Mouse (Mus musculus) liver, embryonic 12.5 days (tissue): ENCODE measurements around the gene Shroom1. TPM values are rescaled to one million over a fixed set of nuclear protein-coding genes. Genes with fewer than 3 reads are reported as not detected.

ENCODE experiments used
- ATAC-seq: fragments of 200-750 bp; cut with Nextera tagmentation; 2 replicates; pipeline ENCODE4 v1.8.0; 2017; ENCODE audit warnings: moderate number of reproducible peaks, mild to moderate bottlenecking, moderate library complexity
- H3K27ac ChIP-seq: fragments of 300-500 bp; sonication (generic); 2 replicates; pipeline ENCODE4 v1.5.1; 2016; ENCODE audit warnings: mild to moderate bottlenecking
- H3K27me3 ChIP-seq: fragments of 300-500 bp; sonication (generic); replicated peaks from 2 replicates; pipeline ENCODE4 v1.6.1; 2016; ENCODE audit warnings: mild to moderate bottlenecking, moderate library complexity
- H3K36me3 ChIP-seq: fragments of 300-500 bp; sonication (generic); 2 replicates; pipeline ENCODE4 v1.6.1; 2016; ENCODE audit warnings: mild to moderate bottlenecking, moderate library complexity
- H3K4me1 ChIP-seq: fragments of 300-500 bp; sonication (generic); 2 replicates; pipeline ENCODE4 v1.6.1; 2016
- H3K4me2 ChIP-seq: fragments of 300-500 bp; sonication (generic); 2 replicates; pipeline ENCODE4 v1.6.1; 2016; ENCODE audit warnings: mild to moderate bottlenecking, moderate library complexity
- H3K4me3 ChIP-seq: fragments of 300-500 bp; sonication (generic); 2 replicates; pipeline ENCODE4 v1.5.1; 2016; ENCODE audit warnings: mild to moderate bottlenecking, moderate library complexity
- H3K9ac ChIP-seq: fragments of 300-500 bp; sonication (generic); 2 replicates; pipeline ENCODE4 v1.6.1; 2016; ENCODE audit warnings: mild to moderate bottlenecking, moderate library complexity
- H3K9me3 ChIP-seq: fragments of 300-500 bp; sonication (generic); replicated peaks from 2 replicates; pipeline ENCODE4 v1.6.1; 2016; ENCODE audit warnings: mild to moderate bottlenecking, moderate library complexity
- WGBS: fragments of 180-500 bp; shearing (Covaris S2); methylation state at CpG from one replicate; pipeline ENCODE4 v1.1.7; 2016; ENCODE audit not compliant: insufficient replicate concordance; 5-methylcytosine and 5-hydroxymethylcytosine counted together
- polyA plus RNA-seq: library from polyadenylated mRNA; unstranded; fragments of >200 nt; fragmentation: Nextera tagmentation; extraction: Ambion mirVana; gene quantifications from 2 replicates; pipeline ENCODE4 v1.2.1, GENCODE M21; 2016

Gene Shroom1
- polyA plus RNA-seq, 1 experiment from 2014 or later, result 2.0 TPM

DNA sequence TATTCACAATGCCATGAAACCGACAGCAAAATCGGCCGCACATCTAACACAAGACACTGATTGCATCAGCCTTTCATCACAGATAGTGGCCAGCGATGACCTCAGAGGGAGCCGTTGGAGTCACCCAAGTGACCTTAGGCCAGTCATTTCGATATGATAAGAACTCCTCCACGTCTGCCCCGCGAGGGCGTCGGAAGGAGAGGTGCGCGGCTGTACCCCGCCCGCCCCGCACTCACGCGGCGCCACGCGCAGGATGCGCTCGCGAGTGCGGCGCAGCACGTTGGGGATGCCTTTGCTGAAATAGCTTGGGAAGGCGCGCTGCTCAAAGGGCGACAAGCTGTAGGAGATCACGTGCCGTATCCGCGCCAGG, 26.7 kb upstream of the Shroom1 start:
- WGBS, result under 1% methylated on average over 34 of the region's 34 CpGs
- H3K36me3 ChIP-seq, result peaks cover 23% of the 10 kb centered on the region
- peak overlapping the region; percentile 90 for H3K4me2 ChIP-seq
- H3K27ac ChIP-seq, result peak overlapping the region; percentile 90
- H3K9me3 ChIP-seq, result no peaks in the 10 kb centered on the region
- H3K27me3 ChIP-seq, result no peaks in the 10 kb centered on the region
- peak; percentile 39 for ATAC-seq
- peaks cover 45% of the 10 kb centered on the region for H3K4me1 ChIP-seq
- peak overlapping the region; percentile 99 for H3K4me3 ChIP-seq
- H3K9ac ChIP-seq, result peak overlapping the region; percentile 87

DNA sequence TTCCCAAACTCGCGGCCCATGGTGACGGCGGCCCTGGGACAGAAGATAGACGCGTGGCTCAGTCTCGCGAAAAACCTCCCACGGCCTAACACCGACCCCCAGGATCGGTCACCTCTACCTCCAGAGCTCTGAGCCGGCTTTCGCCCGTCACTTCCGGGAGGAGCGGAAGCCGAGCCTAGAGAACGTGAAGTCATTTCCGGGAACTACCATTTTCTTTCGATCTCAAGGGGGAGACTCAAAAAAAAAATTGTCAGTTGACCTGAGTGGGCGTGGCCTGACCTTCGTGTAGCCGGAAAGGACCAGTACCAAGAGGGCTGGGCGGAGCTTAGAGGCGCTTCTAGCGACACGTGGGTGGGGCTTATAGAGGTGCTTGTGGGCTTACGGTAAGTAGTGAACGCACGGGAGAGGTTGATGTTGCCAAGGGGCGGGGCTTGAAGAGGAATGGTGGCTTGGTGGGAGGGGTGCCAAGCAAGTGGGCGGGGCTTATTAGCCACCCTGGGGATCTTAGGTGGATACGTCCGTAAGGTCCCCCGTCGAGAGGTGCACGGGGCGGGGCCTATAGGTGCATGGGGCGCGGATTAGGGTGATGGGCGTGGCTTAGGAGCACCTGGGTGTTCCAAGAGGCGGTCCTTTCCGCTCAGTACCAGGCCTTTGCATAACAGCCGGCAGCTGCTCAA, 26.2 kb upstream of the Shroom1 start, which contains the start of the genes Uqcrq and Gdf9:
Uqcrq (minus strand) TSS at position 162 of the 677 bp plus-strand sequence.
Gdf9 (plus strand) TSS at position 354 of the 677 bp plus-strand sequence.
- Histone ChIP-seq H3K9me3 (no peaks in the 10 kb centered on the region), H3K4me1 (peaks cover 45% of the 10 kb centered on the region), H3K27ac (peak within 1 kb of the TSS; percentile 90), H3K36me3 (peaks cover 21% of the 10 kb centered on the region), H3K4me3 (peak within 1 kb of the TSS; percentile 99), H3K27me3 (no peaks in the 10 kb centered on the region), H3K4me2 (peak within 1 kb of the TSS; percentile 90), H3K9ac (peak within 1 kb of the TSS; percentile 87)
- 2% methylated on average over 43 of the region's 44 CpGs for WGBS
- peak; percentile 90 for ATAC-seq

DNA sequence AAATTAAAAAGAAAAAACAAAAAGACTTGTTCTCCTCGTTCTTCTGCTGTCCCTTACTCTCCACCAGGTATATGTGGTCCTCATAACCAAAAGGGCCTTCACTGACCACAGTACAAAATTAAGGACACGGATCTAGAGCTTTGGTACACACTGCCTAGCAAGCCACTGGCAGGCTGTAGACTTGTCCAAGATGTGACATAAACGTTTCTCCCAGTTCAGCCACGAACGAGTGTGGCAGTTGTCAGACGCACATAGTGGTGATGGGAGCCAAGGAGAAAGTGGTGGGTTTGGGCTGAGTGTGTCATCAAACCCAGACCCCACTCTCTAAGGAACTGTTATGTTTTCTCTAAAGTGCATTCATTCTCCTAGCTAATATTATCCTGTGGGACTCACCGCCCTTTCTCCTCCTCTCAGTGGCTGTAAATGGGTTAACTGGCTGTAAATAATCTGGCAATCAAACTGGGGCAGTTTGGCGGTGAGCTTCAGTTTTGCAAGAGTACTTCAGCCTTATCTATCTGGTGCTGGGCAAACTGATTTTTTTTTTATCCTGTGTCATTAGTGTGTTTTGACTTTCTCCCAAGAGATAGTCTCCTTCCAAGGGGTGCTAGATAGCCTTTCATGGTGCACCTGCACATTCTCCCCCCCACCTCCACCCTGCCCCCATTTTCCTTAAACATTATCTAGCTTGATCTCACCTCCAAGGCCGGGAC, 25.5 kb upstream of the Shroom1 start:
- Histone ChIP-seq H3K36me3 (peaks cover 20% of the 10 kb centered on the region), H3K27me3 (no peaks in the 10 kb centered on the region), H3K9ac (peak overlapping the region; percentile 55), H3K9me3 (no peaks in the 10 kb centered on the region), H3K27ac (peak overlapping the region; percentile 90), H3K4me3 (peak overlapping the region; percentile 99), H3K4me2 (peak overlapping the region; percentile 90), H3K4me1 (peaks cover 52% of the 10 kb centered on the region)
- ATAC-seq, result peak; percentile 22
- 6% methylated on average over 9 of the region's 9 CpGs for WGBS

DNA sequence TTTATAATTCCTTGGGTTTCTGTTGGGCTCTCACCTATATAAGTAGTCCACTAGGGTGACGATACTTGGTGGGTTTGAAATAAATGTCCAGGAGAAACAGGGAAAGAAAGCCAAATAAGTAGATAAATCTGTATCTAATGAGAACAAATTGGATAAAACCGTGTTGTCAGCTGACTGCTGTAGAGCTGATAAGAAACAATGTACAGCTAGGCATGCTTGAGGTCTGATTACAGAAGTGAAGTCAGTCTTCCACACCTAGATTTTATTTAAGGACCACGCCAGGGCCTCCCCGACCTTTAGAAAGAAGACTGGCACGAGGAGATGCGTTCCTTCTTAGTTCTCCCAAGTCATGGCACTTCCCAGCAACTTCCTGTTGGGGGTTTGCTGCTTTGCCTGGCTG, 23.9 kb upstream of the Shroom1 start:
- H3K4me2 ChIP-seq, result peak overlapping the region; percentile 38
- WGBS, result 18% methylated on average over 6 of the region's 6 CpGs

GRCm38 (mm10) chr11:53435504-53435903, 21.5 kb upstream of the Shroom1 start:
- Histone ChIP-seq H3K4me3 (no peak overlapping the region), H3K9ac (no peak overlapping the region), H3K4me1 (peaks cover 35% of the 10 kb centered on the region), H3K27me3 (peaks cover 5% of the 10 kb centered on the region; the same call in 1 of the 2 replicates), H3K9me3 (no peaks in the 10 kb centered on the region), H3K27ac (no peak overlapping the region), H3K36me3 (no peaks in the 10 kb centered on the region), H3K4me2 (no peak overlapping the region)
- WGBS, result 54% methylated on average over 8 of the region's 8 CpGs
- ATAC-seq, result no peak

More for the DNA sequence above, 23.9 kb upstream of the Shroom1 start:
- Histone ChIP-seq H3K4me3 (0 out of 2 replicates have a peak overlapping the region, but pooled peaks have one; percentile 4), H3K36me3 (peaks cover 12% of the 10 kb centered on the region), H3K4me1 (peaks cover 53% of the 10 kb centered on the region), H3K27ac (0 out of 2 replicates have a peak overlapping the region, but pooled peaks have one; percentile 24), H3K9ac (peak overlapping the region; percentile 29; the same call in 1 of the 2 replicates), H3K27me3 (peaks cover 5% of the 10 kb centered on the region; the same call in 1 of the 2 replicates), H3K9me3 (no peaks in the 10 kb centered on the region)
- ATAC-seq, result no peak

DNA sequence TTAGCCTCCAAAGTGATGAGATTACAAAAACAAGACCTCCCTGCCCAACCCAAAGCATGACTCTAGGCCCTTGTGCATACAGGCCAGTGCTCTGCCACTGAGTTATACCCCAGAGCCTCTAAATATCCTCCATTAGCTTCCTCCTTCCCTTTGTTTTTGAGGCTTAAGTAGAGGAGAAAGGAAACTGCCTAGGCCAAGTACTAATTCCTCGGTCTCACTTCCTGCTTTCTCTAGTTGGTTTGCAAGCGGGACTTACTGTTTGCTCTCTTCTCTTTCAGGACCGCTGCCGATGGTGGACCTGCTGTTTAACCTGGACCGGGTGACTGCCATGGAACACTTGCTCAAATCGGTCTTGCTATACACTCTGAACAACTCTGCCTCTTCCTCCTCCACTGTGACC, 20.7 kb upstream of the Shroom1 start:
- Histone ChIP-seq H3K27me3 (peaks cover 5% of the 10 kb centered on the region; the same call in 1 of the 2 replicates), H3K27ac (no peak overlapping the region), H3K9me3 (no peaks in the 10 kb centered on the region), H3K4me2 (no peak overlapping the region), H3K9ac (no peak overlapping the region), H3K36me3 (no peaks in the 10 kb centered on the region), H3K4me3 (no peak overlapping the region), H3K4me1 (peaks cover 35% of the 10 kb centered on the region)
- no peak for ATAC-seq
- WGBS, result 64% methylated on average over 6 of the region's 6 CpGs

DNA sequence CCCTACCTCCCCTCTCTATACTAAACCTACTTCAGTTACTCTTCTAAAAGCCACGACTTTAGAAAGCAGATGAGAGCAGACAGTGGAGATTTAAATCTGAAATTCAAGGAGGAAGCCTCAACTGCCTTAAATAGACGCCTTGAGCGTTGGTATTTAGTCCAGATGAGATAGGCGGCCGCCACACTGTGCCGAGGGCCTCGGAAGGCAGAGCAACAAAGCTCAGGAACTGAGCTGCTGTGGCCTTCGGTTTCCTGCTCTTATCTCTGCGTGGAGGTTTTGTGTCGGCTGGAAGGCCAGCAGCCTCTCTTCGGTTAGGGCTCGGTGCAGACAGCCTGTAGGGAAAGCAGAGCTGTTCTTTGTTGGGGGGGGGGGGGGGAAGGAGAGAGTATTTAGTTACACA, 15.1 kb upstream of the Shroom1 start:
- Histone ChIP-seq H3K36me3 (no peaks in the 10 kb centered on the region), H3K4me2 (peak overlapping the region; percentile 51), H3K4me1 (peaks cover 25% of the 10 kb centered on the region), H3K27me3 (peaks cover 5% of the 10 kb centered on the region; the same call in 1 of the 2 replicates), H3K9ac (no peak overlapping the region), H3K27ac (peak overlapping the region; percentile 53; the same call in 1 of the 2 replicates), H3K4me3 (0 out of 2 replicates have a peak overlapping the region, but pooled peaks have one; percentile 1), H3K9me3 (no peaks in the 10 kb centered on the region)
- WGBS, result under 1% methylated on average over 12 of the region's 12 CpGs
- peak; percentile 31 for ATAC-seq

DNA sequence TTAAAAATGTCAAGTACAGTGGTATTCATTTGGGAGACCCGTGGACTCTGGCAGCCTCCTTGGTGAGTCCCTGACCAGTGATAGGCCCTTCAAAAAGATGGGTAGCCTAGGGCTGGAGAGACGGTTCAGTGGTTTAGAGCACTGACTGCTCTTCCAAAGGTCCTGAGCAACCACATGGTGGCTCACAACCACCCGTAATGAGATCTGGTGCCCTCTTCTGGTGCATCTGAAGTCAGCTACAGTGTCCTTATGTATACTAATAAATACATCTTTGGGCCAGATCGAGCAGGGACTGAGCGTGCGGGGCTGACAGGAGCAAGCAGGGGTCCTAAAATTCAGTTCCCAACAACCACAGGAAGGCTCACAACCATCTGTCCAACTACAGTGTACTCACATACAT, 13.1 kb upstream of the Shroom1 start:
- no peak overlapping the region for H3K9ac ChIP-seq
- peaks cover 4% of the 10 kb centered on the region; the same call in 1 of the 2 replicates for H3K27me3 ChIP-seq
- no peaks in the 10 kb centered on the region for H3K36me3 ChIP-seq
- no peaks in the 10 kb centered on the region for H3K9me3 ChIP-seq
- 19% methylated on average over 6 of the region's 6 CpGs for WGBS
- ATAC-seq, result peak; percentile 43; the same call in 1 of the 2 replicates
- H3K4me1 ChIP-seq, result peaks cover 25% of the 10 kb centered on the region
- no peak overlapping the region for H3K27ac ChIP-seq
- no peak overlapping the region for H3K4me3 ChIP-seq
- no peak overlapping the region for H3K4me2 ChIP-seq

DNA sequence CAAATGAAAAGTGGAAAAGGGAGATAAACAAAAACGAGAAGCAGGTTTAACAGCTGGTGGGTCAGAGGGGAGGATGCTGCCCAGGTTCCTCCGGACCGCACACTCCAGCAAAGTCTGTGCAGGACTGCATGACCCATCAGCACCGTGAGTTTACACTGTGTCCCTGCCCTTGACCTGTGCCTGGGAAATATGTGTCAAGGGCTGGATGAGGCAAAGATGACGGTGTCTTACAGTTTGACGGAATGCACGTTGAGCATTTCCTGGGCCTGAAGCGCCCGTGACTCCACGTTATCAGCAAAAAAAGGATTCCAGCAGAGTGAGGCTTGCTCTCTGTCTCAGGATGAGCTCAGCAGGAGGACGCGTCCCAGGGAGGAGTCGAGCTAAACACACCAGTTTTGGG, 11.4 kb upstream of the Shroom1 start:
- 56% methylated on average over 13 of the region's 13 CpGs for WGBS
- H3K36me3 ChIP-seq, result no peaks in the 10 kb centered on the region
- H3K9me3 ChIP-seq, result no peaks in the 10 kb centered on the region
- no peak for ATAC-seq
- no peak overlapping the region for H3K4me2 ChIP-seq
- H3K4me3 ChIP-seq, result no peak overlapping the region
- H3K9ac ChIP-seq, result no peak overlapping the region
- H3K27me3 ChIP-seq, result peaks cover 18% of the 10 kb centered on the region
- H3K4me1 ChIP-seq, result peaks cover 31% of the 10 kb centered on the region
- peak overlapping the region; percentile 40; the same call in 1 of the 2 replicates for H3K27ac ChIP-seq

DNA sequence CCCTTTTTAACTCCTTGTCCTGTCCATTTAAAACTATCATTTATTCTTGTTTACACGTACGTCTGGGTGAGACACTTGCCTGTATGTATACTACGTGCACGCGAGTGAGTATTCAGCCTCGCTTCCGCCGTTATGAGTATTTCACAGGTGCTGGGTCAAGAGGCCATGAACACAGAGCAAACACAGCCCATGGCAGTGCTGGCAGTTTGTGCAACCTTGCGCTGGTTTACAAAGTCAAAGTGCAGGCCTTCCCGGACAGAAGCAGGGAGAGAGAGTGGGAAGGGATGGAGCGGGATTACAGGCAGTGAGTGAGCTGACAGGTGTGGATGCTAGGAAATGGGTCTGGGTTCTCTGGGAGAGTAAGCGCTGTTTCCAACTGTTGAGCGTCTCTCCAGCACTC, 10.8 kb upstream of the Shroom1 start:
- H3K36me3 ChIP-seq, result no peaks in the 10 kb centered on the region
- no peak overlapping the region for H3K4me2 ChIP-seq
- no peaks in the 10 kb centered on the region for H3K9me3 ChIP-seq
- H3K9ac ChIP-seq, result no peak overlapping the region
- peaks cover 24% of the 10 kb centered on the region for H3K27me3 ChIP-seq
- no peak overlapping the region for H3K4me3 ChIP-seq
- 84% methylated on average over 13 of the region's 13 CpGs for WGBS
- peak; percentile 66 for ATAC-seq
- H3K27ac ChIP-seq, result 0 out of 2 replicates have a peak overlapping the region, but pooled peaks have one; percentile 40
- peaks cover 32% of the 10 kb centered on the region for H3K4me1 ChIP-seq

- no peak overlapping the region for H3K4me2 ChIP-seq
- H3K4me3 ChIP-seq, result no peak overlapping the region
- H3K9me3 ChIP-seq, result no peaks in the 10 kb centered on the region
- H3K4me1 ChIP-seq, result peaks cover 14% of the 10 kb centered on the region
- H3K27ac ChIP-seq, result no peak overlapping the region
- no peaks in the 10 kb centered on the region for H3K36me3 ChIP-seq
- peaks cover 42% of the 10 kb centered on the region for H3K27me3 ChIP-seq
- no peak for ATAC-seq
- H3K9ac ChIP-seq, result no peak overlapping the region
- WGBS, result 78% methylated on average over 8 of the region's 8 CpGs
Observed at GRCm38 (mm10) chr11:53447996-53448395, 9.0 kb upstream of the Shroom1 start.

GRCm38 (mm10) chr11:53448529-53448928, 8.5 kb upstream of the Shroom1 start:
- H3K9ac ChIP-seq, result no peak overlapping the region
- no peak for ATAC-seq
- H3K4me3 ChIP-seq, result no peak overlapping the region
- no peak overlapping the region for H3K27ac ChIP-seq
- H3K27me3 ChIP-seq, result peaks cover 42% of the 10 kb centered on the region
- no peaks in the 10 kb centered on the region for H3K9me3 ChIP-seq
- no peaks in the 10 kb centered on the region for H3K36me3 ChIP-seq
- peaks cover 12% of the 10 kb centered on the region; the same call in 1 of the 2 replicates for H3K4me1 ChIP-seq
- H3K4me2 ChIP-seq, result no peak overlapping the region
- 79% methylated on average over 1 of the region's 1 CpGs for WGBS
